Mouse (Mus musculus) embryo, embryonic 10.5 days (tissue): Measurements from ENCODE around the gene Unc45a.
"Not testable (repeated sequence)": the region's sequence is repeated elsewhere in the genome, so short reads cannot be mapped to it uniquely, and the experiment has no call there.

ENCODE experiments used
- DNase-seq: peaks from one replicate; pipeline ENCODE4 v3.0.0-alpha.2; 2015; ENCODE audit warnings: low spot score

The Unc45a gene

GRCm38 (mm10) chr7:80324816-80325119, 16.0 kb downstream of the Unc45a start:
- not testable (repeated sequence) for DNase-seq

DNA sequence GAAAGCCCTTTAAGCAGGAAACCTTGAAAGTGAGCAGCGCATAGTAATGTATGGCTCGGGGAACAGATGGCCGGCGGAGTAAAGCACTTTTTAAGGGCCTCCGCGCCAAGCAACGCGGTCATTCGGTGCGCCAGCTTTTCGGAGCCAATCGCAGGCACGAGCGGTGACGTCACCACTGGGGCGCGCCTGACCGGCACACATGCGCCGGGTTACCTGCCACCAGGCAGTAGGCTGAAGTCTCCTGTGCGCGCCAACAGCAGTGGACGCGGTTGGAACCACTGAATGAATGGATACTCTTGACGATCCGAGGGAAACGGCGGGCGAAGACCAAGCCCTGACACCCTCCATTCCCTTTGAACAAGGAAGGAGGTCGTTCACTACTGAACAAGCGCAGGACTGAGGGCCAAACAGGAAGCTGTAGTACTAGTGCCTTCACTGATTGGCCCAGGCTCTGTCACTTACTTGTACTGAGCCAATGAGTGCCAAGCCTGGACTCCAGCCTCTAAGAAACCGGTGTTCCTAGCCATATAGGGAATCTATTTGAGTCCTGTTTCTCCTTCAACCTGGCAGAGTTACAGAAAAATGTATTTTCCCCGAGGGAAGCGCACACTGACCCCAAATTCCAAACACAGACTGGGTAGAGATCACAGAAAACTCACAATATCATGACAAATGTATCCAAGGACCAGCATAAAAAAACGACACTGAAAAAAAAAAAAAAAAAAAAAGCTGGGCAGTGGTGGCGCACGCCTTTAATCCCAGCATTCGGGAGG, 16.6 kb downstream of the Unc45a start, which contains the start of gene Rccd1:
Gene Rccd1, minus strand, starts transcription at position 412 of the 773 bp plus-strand sequence.
- DNase-seq, result peak; percentile 96

DNA sequence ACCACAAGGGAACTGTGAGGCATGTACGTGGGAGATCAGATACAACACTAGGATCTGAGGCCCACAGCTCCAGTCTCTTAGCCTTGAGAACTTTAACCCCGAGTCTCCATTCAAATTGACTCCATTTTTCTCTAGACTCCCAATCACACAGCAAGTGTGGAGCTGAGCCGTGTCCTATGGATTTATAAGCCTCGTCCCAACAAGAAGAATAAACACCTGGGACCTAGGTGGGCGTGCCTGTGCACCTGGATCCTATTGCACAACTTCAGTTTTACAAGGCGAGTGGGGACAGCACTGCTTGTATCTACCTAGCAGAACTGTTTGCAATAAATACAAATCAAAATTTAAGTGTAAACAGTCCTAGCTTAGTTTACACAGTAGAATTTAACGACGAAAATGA, 17.5 kb downstream of the Unc45a start:
- no peak for DNase-seq

- no peak for DNase-seq
Observed at GRCm38 (mm10) chr7:80319846-80320496, 20.8 kb downstream of the Unc45a start.

DNA sequence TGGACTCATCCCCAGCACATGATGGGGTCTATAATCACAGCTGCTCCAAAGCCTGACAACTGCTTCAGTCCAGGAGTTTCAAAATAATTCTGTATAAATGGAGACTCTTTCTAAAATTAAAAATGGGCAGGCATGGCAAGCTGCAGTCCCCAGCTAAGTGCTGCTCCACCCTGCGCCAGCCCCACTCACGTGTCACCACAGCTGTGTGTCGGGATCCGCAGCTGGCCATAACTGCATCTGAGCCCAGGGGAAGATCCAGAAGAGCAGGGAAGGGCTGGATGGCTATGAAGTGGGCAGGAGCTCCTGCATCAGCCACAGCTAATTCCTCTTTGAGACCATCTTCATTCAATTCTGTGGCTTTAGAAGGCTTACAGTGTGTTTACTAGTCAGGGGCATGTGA, 22.1 kb downstream of the Unc45a start:
- no peak for DNase-seq

DNA sequence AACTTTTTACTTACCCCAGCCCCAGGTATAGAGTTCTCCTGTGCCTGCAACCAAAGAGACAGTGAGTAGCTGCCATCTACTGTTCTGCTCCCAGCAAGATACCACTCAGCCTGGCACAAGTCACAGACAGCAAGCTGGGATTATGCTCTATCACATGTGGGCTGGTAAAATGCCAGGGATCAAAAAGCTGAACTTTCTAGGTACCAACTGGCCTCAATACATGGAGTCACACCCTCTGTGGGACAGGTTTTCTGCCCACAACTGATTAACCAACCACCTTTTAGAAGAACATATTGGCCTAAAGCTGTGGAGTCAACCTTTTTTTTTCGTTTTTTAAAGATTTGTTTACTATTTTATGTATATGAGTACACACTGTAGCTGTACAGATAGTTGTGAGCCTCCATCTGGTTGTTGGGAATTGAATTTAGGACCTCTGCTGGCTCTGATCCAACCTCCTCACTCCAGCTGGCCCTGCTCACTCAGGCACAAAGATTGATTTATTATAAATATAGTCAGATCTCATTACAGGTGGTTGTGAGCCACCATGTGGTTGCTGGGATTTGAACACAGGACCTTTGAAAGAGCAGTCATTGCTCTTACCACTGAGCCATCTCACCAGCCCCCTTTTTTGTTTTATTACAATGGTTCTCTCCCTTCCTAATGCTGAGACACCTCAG, 23.2 kb downstream of the Unc45a start:
- no peak for DNase-seq

- no peak for DNase-seq
Observed at GRCm38 (mm10) chr7:80315733-80316132, 25.1 kb downstream of the Unc45a start.

- no peak for DNase-seq
Observed at GRCm38 (mm10) chr7:80310771-80311170, 30.0 kb downstream of the Unc45a start.

- no peak for DNase-seq
Observed at GRCm38 (mm10) chr7:80307766-80308165, 33.0 kb downstream of the Unc45a start.

- no peak for DNase-seq
Observed at GRCm38 (mm10) chr7:80301522-80301921, 39.3 kb downstream of the Unc45a start.

DNA sequence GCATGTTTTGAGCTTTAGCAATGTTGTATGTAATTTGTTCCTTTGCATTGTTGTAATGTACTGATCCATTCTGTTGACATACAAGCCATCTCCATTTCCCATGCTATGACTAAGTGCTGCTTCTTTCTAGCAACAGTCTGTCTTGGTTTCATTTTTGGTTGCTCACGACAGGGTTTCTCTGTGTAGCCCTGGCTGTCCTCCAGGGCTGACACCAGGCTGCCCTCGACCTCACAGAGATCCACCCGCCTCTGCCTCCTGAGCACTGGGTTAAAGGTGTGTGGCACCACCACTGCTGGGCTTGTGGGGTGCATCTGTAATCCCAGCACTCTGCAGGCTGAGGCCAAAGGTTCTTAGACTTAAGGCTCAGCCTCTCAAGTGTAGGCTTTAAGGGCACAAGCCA, 41.2 kb downstream of the Unc45a start:
- no peak for DNase-seq

GRCm38 (mm10) chr7:80298754-80299153, 42.1 kb downstream of the Unc45a start:
- no peak for DNase-seq

- no peak for DNase-seq
Observed at GRCm38 (mm10) chr7:80297041-80297440, 43.8 kb downstream of the Unc45a start.

DNA sequence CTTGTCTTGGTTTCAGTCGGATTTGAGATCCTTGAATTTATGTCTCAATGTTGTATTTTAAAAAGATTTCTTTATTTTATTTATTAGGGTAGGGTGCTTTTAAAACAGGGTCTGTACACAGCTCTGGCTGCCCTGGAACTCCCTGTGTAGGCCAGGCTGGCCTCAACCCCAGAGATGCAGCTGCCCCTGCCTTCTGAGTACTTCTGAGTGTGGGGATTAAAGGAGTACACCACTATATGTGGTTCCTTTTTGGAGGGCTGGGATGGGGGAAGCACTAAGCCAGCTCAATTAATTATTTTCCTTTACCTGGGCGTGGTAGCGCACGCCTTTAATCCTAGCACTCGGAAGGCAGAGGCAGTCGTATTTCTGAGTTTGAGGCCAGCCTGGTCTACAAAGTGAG, 44.3 kb downstream of the Unc45a start:
- no peak for DNase-seq

DNA sequence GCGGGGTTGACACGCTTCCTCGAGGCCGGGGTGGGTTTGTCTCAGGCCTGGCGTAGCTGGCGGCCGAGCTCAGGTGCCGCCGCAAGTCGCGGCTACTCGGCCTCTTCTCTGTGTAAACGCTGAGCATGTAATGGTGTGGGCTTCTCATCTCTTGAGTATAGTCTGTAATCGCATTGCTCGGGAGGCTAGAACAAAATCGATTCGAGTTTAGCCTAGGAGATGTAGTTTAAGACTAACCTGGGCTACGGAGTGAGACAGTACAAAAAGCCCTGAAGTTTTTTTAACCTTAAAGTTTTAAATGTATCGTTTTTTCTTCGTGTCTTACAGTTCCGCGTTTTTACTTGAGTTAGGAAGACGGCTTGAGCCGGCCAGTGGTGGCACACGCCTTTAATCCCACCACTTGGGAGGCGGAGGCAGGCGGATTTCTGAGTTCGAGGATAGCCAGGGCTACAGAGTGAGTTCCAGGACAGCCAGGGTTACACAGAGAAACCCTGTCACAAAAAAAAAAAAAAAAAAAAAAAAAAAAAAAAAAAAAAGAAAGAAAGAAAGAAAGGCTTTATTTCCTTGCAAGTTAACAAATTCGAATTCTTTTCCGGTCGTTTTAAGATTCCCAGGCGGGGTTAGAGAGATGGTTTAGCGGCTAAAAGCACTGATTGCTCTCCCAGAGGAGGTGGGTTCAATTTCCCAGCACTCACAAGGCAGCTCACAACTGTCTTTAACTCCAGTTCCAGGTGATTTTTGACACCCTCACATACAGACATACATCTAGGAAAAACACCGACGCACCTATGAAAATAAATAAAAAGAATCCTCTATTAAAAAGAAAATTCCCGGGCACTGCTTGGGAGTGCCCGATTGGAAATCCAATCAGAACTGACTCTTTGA, 45.8 kb downstream of the Unc45a start:
- DNase-seq, result peak; percentile 71

DNA sequence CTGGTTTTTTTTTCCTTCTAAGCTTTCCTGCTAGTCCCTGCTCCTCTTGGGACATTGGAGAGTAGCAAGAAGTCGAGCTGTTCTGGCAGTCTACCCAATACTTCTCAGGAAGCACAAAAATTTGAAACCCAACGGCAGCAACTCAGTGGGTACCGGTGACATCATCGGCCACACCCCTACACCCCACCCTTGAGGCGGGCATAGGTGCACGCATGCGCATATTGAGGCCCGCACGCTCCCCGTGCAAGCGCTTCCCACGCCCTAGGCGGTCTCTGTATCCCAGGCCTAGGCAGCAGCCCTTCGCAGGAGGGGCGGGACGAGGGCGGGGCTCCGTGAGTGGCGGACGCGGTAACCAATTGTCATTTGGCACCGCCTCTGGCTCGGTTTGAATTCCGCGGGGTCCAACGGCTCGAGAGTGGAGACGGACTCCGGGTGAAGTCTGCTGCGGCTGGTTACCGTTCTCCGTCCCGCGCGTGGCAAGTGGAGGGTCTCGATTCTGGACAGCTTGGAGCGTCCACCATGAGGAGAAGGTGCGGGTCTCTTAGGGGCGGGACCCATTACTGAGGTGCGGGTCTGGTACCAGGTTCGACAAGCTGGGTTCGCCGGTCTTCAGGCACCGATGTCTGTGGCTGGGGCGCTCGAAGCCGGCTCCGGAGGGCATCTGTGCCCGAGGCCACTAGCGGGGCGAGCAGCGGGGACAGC, 46.6 kb downstream of the Unc45a start, which contains the start of gene Prc1:
Gene Prc1, plus strand, starts transcription at position 389 of the 702 bp plus-strand sequence.
- peak; percentile 99 for DNase-seq

GRCm38 (mm10) chr7:80287736-80288135, 53.1 kb downstream of the Unc45a start:
- DNase-seq, result no peak

- no peak for DNase-seq
Observed at GRCm38 (mm10) chr7:80285725-80286124, 55.1 kb downstream of the Unc45a start.

DNA sequence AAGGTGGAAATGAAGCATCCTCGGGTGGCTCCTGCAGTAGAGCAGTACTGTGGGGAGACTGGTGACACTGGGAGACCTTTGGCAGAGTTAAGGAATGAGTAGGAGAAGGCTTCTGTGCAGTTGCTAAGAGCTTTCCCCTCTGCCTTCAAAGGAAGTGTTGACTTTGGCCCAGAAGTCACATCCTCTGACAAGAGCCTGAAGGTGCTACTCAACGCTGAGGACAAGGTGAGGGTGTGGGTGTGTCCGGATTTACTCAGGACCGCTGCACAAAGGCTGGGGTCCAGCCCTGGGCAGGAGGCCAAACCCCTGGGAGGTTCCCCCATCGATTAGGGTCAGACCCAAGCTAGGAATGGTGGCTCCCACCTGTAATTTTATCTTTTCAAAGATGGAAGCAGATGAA, 56.4 kb downstream of the Unc45a start:
- no peak for DNase-seq

DNA sequence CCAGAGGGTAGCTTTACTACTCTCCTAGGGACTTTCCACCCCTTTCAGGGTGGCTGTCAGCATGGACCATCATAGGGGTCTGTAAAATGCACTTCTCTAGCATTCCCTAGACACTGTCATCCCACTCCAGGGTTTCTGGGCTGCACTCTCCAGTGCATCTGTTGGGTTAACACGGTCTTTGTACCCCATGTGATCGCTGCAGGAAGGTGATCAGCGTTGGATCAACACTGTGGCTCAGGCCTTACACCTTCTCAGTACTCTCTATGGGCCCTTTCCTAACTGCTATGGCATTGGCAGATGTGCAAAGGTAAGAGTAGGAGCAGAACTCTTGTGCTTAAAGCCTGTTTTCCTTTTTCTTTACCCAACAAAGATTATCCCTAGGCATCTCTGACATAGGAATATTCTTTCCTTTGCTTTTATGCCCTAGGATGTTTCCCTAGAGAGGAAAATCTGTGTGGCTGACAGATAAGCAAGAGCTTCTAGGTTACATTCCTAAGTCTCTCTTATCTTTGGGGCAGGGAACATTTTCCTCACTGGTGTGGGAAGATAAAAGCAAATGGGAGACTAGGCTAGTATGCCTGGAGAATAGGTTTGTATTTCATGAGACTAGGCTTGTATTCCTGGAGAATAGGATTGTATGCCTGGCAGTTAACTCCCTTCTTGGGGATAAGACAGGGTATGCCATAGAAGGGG, 57.4 kb downstream of the Unc45a start:
- no peak for DNase-seq

- no peak for DNase-seq
Observed at GRCm38 (mm10) chr7:80281646-80282045, 59.2 kb downstream of the Unc45a start.
